Mouse (Mus musculus) ES-CJ7 (cell line): ENCODE results near the gene Mup18.
"Not testable (repeated sequence)": the region's sequence is repeated elsewhere in the genome, so short reads cannot be mapped to it uniquely, and the experiment has no call there.

ENCODE experiments used
- DNase-seq: peaks from one replicate; pipeline ENCODE4 v3.0.0; 2011; ENCODE audit warnings: low read depth, low spot score

The Mup18 gene

DNA sequence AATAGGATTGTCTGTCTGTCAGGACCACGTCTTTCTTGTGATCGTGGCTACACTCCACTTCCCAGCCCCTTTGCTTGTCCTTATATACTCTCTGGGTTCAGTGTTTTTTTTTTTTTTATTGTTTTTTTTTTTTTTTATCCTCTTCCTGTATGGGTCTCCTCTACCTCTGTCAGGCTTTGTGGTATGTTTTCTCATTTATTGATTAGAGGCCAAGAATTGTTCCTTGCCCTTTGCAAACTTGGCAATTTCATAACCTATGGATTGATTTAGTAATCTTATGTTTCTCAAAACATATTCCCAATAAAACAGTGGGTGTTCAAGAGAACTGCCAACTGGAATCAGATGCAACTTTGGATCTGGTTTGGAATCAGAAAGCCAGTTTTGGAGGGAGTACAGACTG lies at the start of gene Mup18:
Mup18 (minus strand) TSS at position 101 of the 400 bp plus-strand sequence.
- not testable (repeated sequence) for DNase-seq

- DNase-seq = not testable (repeated sequence)
These were observed 40.4 kb upstream of the Mup18 start for GRCm38 (mm10) chr4:61714296-61714695.
